Mouse (Mus musculus) stomach, embryonic 14.5 days (tissue): ENCODE measurements around the gene Eif4b. TPM values are rescaled to one million over a fixed set of nuclear protein-coding genes. Genes with fewer than 3 reads are reported as not detected.

ENCODE experiments used
- ATAC-seq: fragments of 200-750 bp; cut with Nextera tagmentation; 2 replicates; pipeline ENCODE4 v1.8.0; 2017; ENCODE audit warnings: low read depth, moderate TSS enrichment; ENCODE audit not compliant: insufficient number of reproducible peaks, insufficient read depth, low FRiP score
- H3K27ac ChIP-seq: fragments of 300-500 bp; sonication (generic); 2 replicates; pipeline ENCODE4 v1.5.1; 2014; ENCODE audit warnings: mild to moderate bottlenecking, low read length, moderate library complexity, mixed read lengths
- H3K27me3 ChIP-seq: fragments of 300-500 bp; sonication (generic); 2 replicates; pipeline ENCODE4 v1.6.1; 2014; ENCODE audit warnings: low read length, control low read depth, mixed read lengths; ENCODE audit not compliant: control insufficient read depth, insufficient read depth
- H3K36me3 ChIP-seq: fragments of 300-500 bp; sonication (generic); 2 replicates; pipeline ENCODE4 v1.6.1; 2014; ENCODE audit warnings: mild to moderate bottlenecking, control low read depth, low read length, moderate library complexity, mixed read lengths; ENCODE audit not compliant: control insufficient read depth, insufficient read depth
- H3K4me1 ChIP-seq: fragments of 300-500 bp; sonication (generic); 2 replicates; pipeline ENCODE4 v1.6.1; 2014; ENCODE audit warnings: low read length, control low read depth, mixed read lengths; ENCODE audit not compliant: control insufficient read depth, insufficient read depth
- H3K4me2 ChIP-seq: fragments of 300-500 bp; sonication (generic); replicated peaks from 2 replicates; pipeline ENCODE4 v1.6.1; 2014; ENCODE audit warnings: low read depth, low read length, control low read depth
- H3K4me3 ChIP-seq: fragments of 300-500 bp; sonication (generic); 2 replicates; pipeline ENCODE4 v1.5.1; 2014; ENCODE audit warnings: low read depth, low read length, control low read depth
- H3K9ac ChIP-seq: fragments of 300-500 bp; sonication (generic); replicated peaks from 2 replicates; pipeline ENCODE4 v1.6.1; 2014; ENCODE audit warnings: low read depth, mild to moderate bottlenecking, control low read depth, low read length, moderate library complexity, mixed read lengths
- H3K9me3 ChIP-seq: fragments of 300-500 bp; sonication (generic); 2 replicates; pipeline ENCODE4 v1.6.1; 2016; ENCODE audit warnings: low read depth, low read length, control low read depth; ENCODE audit not compliant: control insufficient read depth
- WGBS: fragments of 180-500 bp; shearing (Covaris S2); extraction: QIAGEN DNeasy Blood & Tissue Kit; methylation state at CpG from one replicate; pipeline ENCODE4 v1.1.7; 2014; 5-methylcytosine and 5-hydroxymethylcytosine counted together
- polyA plus RNA-seq: library from polyadenylated mRNA; unstranded; fragments of >200 nt; fragmentation: Nextera tagmentation; extraction: Ambion mirVana; gene quantifications from 2 replicates; pipeline ENCODE4 v1.2.1, GENCODE M21; 2014

The Eif4b gene
- polyA plus RNA-seq, 1 experiment from 2014 or later, result 129 TPM

- Histone ChIP-seq H3K4me3 (no peak overlapping the region), H3K9me3 (no peaks in the 10 kb centered on the region), H3K4me1 (peaks cover 45% of the 10 kb centered on the region), H3K27me3 (no peaks in the 10 kb centered on the region), H3K9ac (no peak overlapping the region), H3K27ac (no peak overlapping the region), H3K36me3 (peaks cover 59% of the 10 kb centered on the region), H3K4me2 (no peak overlapping the region)
- 41% methylated on average over 13 of the region's 13 CpGs for WGBS
- no peak for ATAC-seq
These were observed 34.4 kb downstream of the Eif4b start for GRCm38 (mm10) chr15:102107689-102108573.

- Histone ChIP-seq H3K9me3 (no peaks in the 10 kb centered on the region), H3K4me3 (no peak overlapping the region), H3K9ac (no peak overlapping the region), H3K27me3 (no peaks in the 10 kb centered on the region), H3K4me1 (peaks cover 36% of the 10 kb centered on the region), H3K36me3 (peaks cover 68% of the 10 kb centered on the region), H3K27ac (no peak overlapping the region), H3K4me2 (no peak overlapping the region)
- 51% methylated on average over 18 of the region's 18 CpGs for WGBS
- ATAC-seq, result no peak
These were observed 35.3 kb downstream of the Eif4b start for GRCm38 (mm10) chr15:102108651-102109525.

- H3K9me3 ChIP-seq, result no peaks in the 10 kb centered on the region
- ATAC-seq, result no peak
- no peak overlapping the region for H3K9ac ChIP-seq
- WGBS, result 91% methylated on average over 7 of the region's 7 CpGs
- H3K36me3 ChIP-seq, result peaks cover 76% of the 10 kb centered on the region
- no peak overlapping the region for H3K4me3 ChIP-seq
- H3K4me2 ChIP-seq, result no peak overlapping the region
- H3K27me3 ChIP-seq, result no peaks in the 10 kb centered on the region
- no peak overlapping the region for H3K27ac ChIP-seq
- peaks cover 26% of the 10 kb centered on the region for H3K4me1 ChIP-seq
These were observed 36.7 kb downstream of the Eif4b start for GRCm38 (mm10) chr15:102110271-102110670.

- H3K9me3 ChIP-seq, result no peaks in the 10 kb centered on the region
- no peaks in the 10 kb centered on the region for H3K27me3 ChIP-seq
- no peak overlapping the region for H3K4me2 ChIP-seq
- 77% methylated on average over 29 of the region's 29 CpGs for WGBS
- H3K27ac ChIP-seq, result no peak overlapping the region
- no peak for ATAC-seq
- H3K9ac ChIP-seq, result no peak overlapping the region
- peaks cover 81% of the 10 kb centered on the region for H3K36me3 ChIP-seq
- peaks cover 20% of the 10 kb centered on the region for H3K4me1 ChIP-seq
- no peak overlapping the region for H3K4me3 ChIP-seq
These were observed 37.3 kb downstream of the Eif4b start for GRCm38 (mm10) chr15:102110701-102111494.

GRCm38 (mm10) chr15:102111495-102111829 is 37.9 kb downstream of the Eif4b start:
- WGBS, result 85% methylated on average over 11 of the region's 11 CpGs
- H3K4me1 ChIP-seq, result peaks cover 14% of the 10 kb centered on the region
- H3K9me3 ChIP-seq, result no peaks in the 10 kb centered on the region
- no peaks in the 10 kb centered on the region for H3K27me3 ChIP-seq
- H3K9ac ChIP-seq, result no peak overlapping the region
- peaks cover 84% of the 10 kb centered on the region for H3K36me3 ChIP-seq
- H3K27ac ChIP-seq, result no peak overlapping the region
- H3K4me2 ChIP-seq, result no peak overlapping the region
- H3K4me3 ChIP-seq, result no peak overlapping the region
- no peak for ATAC-seq

GRCm38 (mm10) chr15:102112181-102112580 is 38.6 kb downstream of the Eif4b start:
- Histone ChIP-seq H3K36me3 (peaks cover 90% of the 10 kb centered on the region), H3K4me2 (no peak overlapping the region), H3K9me3 (no peaks in the 10 kb centered on the region), H3K27ac (no peak overlapping the region), H3K4me3 (no peak overlapping the region), H3K9ac (no peak overlapping the region), H3K4me1 (peaks cover 14% of the 10 kb centered on the region; the same call in 1 of the 2 replicates), H3K27me3 (no peaks in the 10 kb centered on the region)
- no peak for ATAC-seq
- WGBS, result 94% methylated on average over 6 of the region's 6 CpGs

- H3K4me1 ChIP-seq, result peaks cover 10% of the 10 kb centered on the region; the same call in 1 of the 2 replicates
- H3K36me3 ChIP-seq, result peaks cover 90% of the 10 kb centered on the region
- H3K9ac ChIP-seq, result no peak overlapping the region
- no peak overlapping the region for H3K27ac ChIP-seq
- no peak overlapping the region for H3K4me2 ChIP-seq
- WGBS, result 79% methylated on average over 8 of the region's 8 CpGs
- H3K27me3 ChIP-seq, result no peaks in the 10 kb centered on the region
- no peak overlapping the region for H3K4me3 ChIP-seq
- H3K9me3 ChIP-seq, result no peaks in the 10 kb centered on the region
- ATAC-seq, result no peak
These were observed 39.3 kb downstream of the Eif4b start for GRCm38 (mm10) chr15:102112827-102113226.

- Histone ChIP-seq H3K4me2 (no peak overlapping the region), H3K4me1 (peaks cover 6% of the 10 kb centered on the region; the same call in 1 of the 2 replicates), H3K27me3 (no peaks in the 10 kb centered on the region), H3K9me3 (no peaks in the 10 kb centered on the region), H3K27ac (no peak overlapping the region), H3K4me3 (no peak overlapping the region), H3K9ac (no peak overlapping the region), H3K36me3 (peaks cover 90% of the 10 kb centered on the region)
- WGBS, result 81% methylated on average over 4 of the region's 4 CpGs
- ATAC-seq, result no peak
These were observed 40.1 kb downstream of the Eif4b start for GRCm38 (mm10) chr15:102113674-102114073.
